ENCODE assay signal across 8 mouse cellular contexts in genomic region chr6:5495961-5496853, GRCm38 (mm10). TPM values are rescaled to one million over a fixed set of nuclear protein-coding genes. Genes with fewer than 3 reads are reported as not detected.
A peak's percentile ranks its signal among the peaks of the same experiment; 100 is the strongest.
DNase-seq lines count a peak whose midpoint lies in the region; ATAC-seq lines count a peak whose summit lies in the region.

TSS of gene Pdk4 (minus strand) at chr6:5496309.

- DNase-seq in R1 (ENCODE audit: low read depth, low spot score): peak; percentile 98
- DNase-seq in cerebellum, postnatal 10 days: peak; percentile 65 to 69
- DNase-seq in frontal cortex, postnatal 10 days (ENCODE audit: low spot score in 2 of 2): peak; percentile 69 to 75
- DNase-seq in layer of hippocampus, adult 8-10 months (ENCODE audit: low spot score in 2 of 2): peak; percentile 61 to 67
- DNase-seq in lung, adult 18-20 months: peak; percentile 88 to 93
- DNase-seq in ovary, postnatal 14 days (ENCODE audit: low spot score): peak; percentile 65
- peak; percentile 81 to 92 for DNase-seq in urinary bladder, postnatal 36 days (ENCODE audit: low spot score in 2 of 2)

- peak; percentile 90 to 93 for ATAC-seq in hematopoietic stem cell, adult 5-6 weeks (replicated peaks in 1 of 2; ENCODE audit: insufficient read depth in 1 of 2, low FRiP score in 2 of 2, low TSS enrichment in 1 of 2, low read depth in 1 of 2, poor library complexity in 2 of 2, severe bottlenecking in 2 of 2)

RNA-seq across cellular contexts. Expression of gene Pdk4, which starts in this region (rescaled TPM):
- 0.38 TPM in 1 of 2 replicates, not detected in the other for total RNA-seq in hematopoietic stem cell, adult 5-6 weeks (2017)
- 10 to 100 TPM; 16.2 to 24.4 (median 18.5) TPM for total RNA-seq in layer of hippocampus, adult 8-10 months (2022)

Comparison
In these comparisons a context has a peak if more than half of its experiments do, and no peak if none do; other contexts are left out.
1. Peak in every context shown above with its lines: DNase-seq and ATAC-seq.
2. RNA of gene Pdk4 (total RNA-seq): 16.2 to 24.4 TPM in layer of hippocampus, adult 8-10 months; 0.38 TPM in hematopoietic stem cell, adult 5-6 weeks; every median in the first group is over 10 times any median in the second.
3. Peak in ATAC-seq in hematopoietic stem cell, adult 5-6 weeks; RNA of the gene not detected or under 1 TPM.